Mouse (Mus musculus): ENCODE results near the gene Fam219a.

Fam219a gene

DNA sequence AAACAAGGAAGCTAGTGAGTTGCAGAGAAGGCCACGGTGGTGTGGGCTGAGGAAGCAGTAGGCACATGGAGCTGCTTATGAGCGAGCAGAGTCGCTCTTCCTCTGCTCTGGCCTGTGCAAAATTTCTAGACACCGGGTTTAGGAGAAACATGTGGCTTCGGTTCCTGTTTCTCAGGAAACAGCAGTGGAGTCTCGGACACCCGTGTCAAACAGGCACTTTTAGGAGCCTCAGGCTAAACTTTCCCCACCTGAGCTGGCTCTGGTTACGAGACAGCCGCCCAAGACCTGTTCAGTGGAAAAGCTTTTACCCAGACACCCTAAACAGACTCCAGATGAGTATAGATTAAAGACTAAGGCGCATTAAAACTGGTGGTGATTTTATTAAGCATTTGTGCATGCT lies 100.1 kb downstream of the Fam219a start:
- DNase-seq, result no peak

DNA sequence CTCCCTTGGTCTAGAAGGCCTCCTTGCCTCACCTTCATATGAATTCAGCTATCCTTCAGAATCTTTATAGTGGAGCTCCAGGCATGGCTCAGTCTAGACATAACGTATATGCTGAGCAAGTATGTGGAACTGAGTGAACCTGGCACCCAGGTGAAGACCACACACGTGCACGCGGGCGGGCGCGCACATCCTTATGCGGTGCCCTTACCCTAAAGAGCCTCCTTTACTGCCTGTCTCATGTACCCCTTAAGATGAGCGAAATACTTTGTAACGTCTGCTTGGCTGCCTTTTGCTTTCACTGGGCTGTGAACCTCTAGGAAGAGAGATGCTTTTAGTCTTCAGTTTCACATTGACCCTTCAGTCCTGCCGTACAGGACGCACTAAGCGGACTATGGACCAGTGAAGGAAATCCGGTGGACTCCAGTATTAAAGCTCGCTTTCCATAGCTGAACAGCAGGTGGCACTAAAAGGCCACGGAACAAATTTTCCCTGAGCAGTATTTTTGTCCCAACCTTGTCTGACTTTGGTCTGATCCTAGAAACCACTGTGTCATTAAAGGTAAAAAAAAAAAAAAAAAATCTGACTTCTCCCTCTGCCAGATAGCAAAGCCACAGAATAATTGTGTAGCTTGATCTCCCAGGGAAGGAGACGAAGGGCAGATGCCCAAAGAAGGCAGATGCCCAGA lies 100.8 kb downstream of the Fam219a start:
- DNase-seq, result peak; percentile 60

Measured in right cerebral cortex, postnatal 14 days (tissue).